Mouse (Mus musculus): ENCODE data around the gene Calr4.

- TF ChIP-seq CTCF (IDR thresholded peaks at IDR 0.05; ENCODE audit: borderline replicate concordance, insufficient read depth, low read depth, low read length) = no peak
- TF ChIP-seq POLR2A (IDR thresholded peaks at IDR 0.05; ENCODE audit: borderline replicate concordance, insufficient read depth, low read length) = no peak
These were observed 23.4 kb downstream of the Calr4 start for GRCm38 (mm10) chr4:109257639-109258038.
